Mouse (Mus musculus): ENCODE measurements at regions not wholly inside any gene's neighbourhood (a gene's known extent, or its start where the extent isn't known, plus 50 kb on each side); places are given as distances from the start of the nearest gene placed in this dataset.

DNA sequence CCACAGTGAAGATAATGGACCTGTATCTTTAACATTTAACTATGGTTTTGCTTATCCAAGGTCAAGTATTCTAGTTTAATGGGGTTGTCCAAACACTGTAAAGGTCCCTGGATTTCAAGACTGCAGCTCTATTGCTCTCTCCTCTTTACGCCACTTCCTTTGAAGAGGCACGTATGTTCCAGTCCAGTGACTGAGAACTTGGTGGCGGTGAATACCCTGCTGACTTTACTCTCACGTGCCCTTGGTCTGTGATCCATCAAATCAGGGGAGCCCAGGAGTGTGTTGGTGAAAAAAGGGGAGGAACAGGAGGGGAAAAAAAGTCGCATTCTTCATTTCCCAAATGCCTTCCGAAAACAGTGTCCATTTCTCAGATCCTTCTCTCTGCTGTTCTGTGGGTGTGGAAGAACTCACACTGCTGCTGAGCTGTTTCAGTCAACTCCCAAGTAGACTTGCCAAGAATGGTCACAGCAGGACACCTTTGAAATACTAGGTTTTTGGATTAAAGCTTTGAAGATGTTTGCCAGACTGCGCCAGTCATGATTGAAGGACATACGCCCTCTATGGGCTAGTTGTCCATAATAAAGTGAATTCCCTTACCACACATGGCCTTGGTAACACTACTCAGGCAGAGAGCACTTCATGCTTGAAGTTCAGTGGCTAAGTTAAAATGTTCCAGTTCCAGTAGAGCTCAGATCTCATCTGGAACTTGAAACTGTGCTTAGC lies 136.1 kb upstream of the Cdkn2b start:
- Histone ChIP-seq H3K27ac (replicated peaks; ENCODE audit: low read depth, low read length) (no peak overlapping the region), H3K9ac (ENCODE audit: low read depth, low read length) (no peak overlapping the region), H3K36me3 (ENCODE audit: control insufficient read depth, insufficient read depth, low read length) (no peaks in the 10 kb centered on the region), H3K4me3 (ENCODE audit: low read depth, low read length) (no peak overlapping the region), H3K4me1 (ENCODE audit: control insufficient read depth, insufficient read depth, low read length) (peaks cover 3% of the 10 kb centered on the region; the same call in 1 of the 2 replicates), H3K27me3 (replicated peaks; ENCODE audit: control insufficient read depth, insufficient read depth, low read length) (no peaks in the 10 kb centered on the region), H3K9me3 (ENCODE audit: control insufficient read depth, low read length) (no peaks in the 10 kb centered on the region), H3K4me2 (ENCODE audit: low read depth, low read length) (no peak overlapping the region)
- 65% methylated on average over 8 of the region's 8 CpGs for WGBS
- ATAC-seq (ENCODE audit: low read depth), result no peak
- DNase-seq (ENCODE audit: low spot score), result no peak

- H3K27me3 ChIP-seq (replicated peaks; ENCODE audit: control insufficient read depth, insufficient read depth, low read length), result no peaks in the 10 kb centered on the region
- ATAC-seq (ENCODE audit: low read depth) (no peak), DNase-seq (ENCODE audit: low spot score) (no peak)
- no peak overlapping the region for H3K4me2 ChIP-seq (ENCODE audit: low read depth, low read length)
- peaks cover 3% of the 10 kb centered on the region; the same call in 1 of the 2 replicates for H3K4me1 ChIP-seq (ENCODE audit: control insufficient read depth, insufficient read depth, low read length)
- no peaks in the 10 kb centered on the region for H3K36me3 ChIP-seq (ENCODE audit: control insufficient read depth, insufficient read depth, low read length)
- 52% methylated on average over 6 of the region's 6 CpGs for WGBS
- H3K9me3 ChIP-seq (ENCODE audit: control insufficient read depth, low read length), result no peaks in the 10 kb centered on the region
- H3K9ac ChIP-seq (ENCODE audit: low read depth, low read length), result no peak overlapping the region
- H3K4me3 ChIP-seq (ENCODE audit: low read depth, low read length), result no peak overlapping the region
- no peak overlapping the region for H3K27ac ChIP-seq (replicated peaks; ENCODE audit: low read depth, low read length)
Measured at GRCm38 (mm10) chr4:89446156-89446716, 135.4 kb upstream of the Cdkn2b start.

DNA sequence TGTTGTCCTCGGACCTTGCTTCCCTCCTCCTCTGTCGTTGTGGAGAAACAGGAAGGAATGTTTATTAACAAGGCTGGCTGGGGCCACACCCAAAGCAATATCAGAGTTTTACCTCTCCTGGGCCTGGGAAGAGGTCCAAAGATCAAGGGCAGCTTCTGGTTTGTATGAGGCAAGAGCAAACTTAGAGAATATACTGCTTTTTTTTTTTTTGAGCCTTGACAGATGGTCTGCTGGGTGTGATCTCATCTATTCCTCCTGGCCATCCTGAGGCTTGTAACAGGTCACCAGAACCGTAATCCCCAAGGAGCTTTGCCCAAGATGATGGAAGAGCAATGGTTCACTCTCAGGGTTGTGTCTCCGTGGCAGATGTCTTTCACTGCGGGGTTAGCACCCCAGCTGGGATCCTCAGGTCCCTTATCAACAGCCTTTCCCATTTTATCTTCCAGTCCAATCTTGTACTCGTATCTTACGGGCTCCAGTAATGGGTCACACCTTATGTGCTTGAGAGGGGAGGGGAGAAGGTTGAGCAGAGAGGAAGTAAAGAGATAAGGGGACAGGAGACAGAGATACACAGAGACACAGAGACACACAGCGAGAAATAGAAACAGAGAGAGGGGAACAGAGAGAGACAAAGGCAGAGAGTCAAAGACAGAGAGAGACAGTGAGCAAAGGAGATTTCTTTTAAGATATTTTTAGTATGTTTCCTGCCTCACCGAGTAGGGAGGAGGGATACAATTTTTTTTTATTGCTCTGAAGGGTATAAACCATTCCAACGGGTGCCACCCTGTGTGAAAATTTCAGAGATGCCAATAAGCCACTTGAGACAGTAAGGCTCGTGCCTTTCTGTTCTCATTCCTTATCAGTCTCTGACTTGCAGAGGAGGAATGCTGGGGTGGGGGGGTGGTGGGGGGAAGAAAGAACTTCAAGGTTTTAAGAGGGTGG lies 134.6 kb upstream of the Cdkn2b start:
- Histone ChIP-seq H3K36me3 (ENCODE audit: control insufficient read depth, insufficient read depth, low read length) (no peaks in the 10 kb centered on the region), H3K9me3 (ENCODE audit: control insufficient read depth, low read length) (no peaks in the 10 kb centered on the region), H3K4me2 (ENCODE audit: low read depth, low read length) (no peak overlapping the region), H3K4me1 (ENCODE audit: control insufficient read depth, insufficient read depth, low read length) (peaks cover 3% of the 10 kb centered on the region; the same call in 1 of the 2 replicates), H3K4me3 (ENCODE audit: low read depth, low read length) (no peak overlapping the region), H3K27me3 (replicated peaks; ENCODE audit: control insufficient read depth, insufficient read depth, low read length) (no peaks in the 10 kb centered on the region), H3K9ac (ENCODE audit: low read depth, low read length) (no peak overlapping the region), H3K27ac (replicated peaks; ENCODE audit: low read depth, low read length) (no peak overlapping the region)
- ATAC-seq (ENCODE audit: low read depth), result no peak
- 54% methylated on average over 11 of the region's 11 CpGs for WGBS
- no peak for DNase-seq (ENCODE audit: low spot score)

- DNase-seq (ENCODE audit: low spot score) (no peak), ATAC-seq (ENCODE audit: low read depth) (no peak)
- Histone ChIP-seq H3K36me3 (ENCODE audit: control insufficient read depth, insufficient read depth, low read length) (no peaks in the 10 kb centered on the region), H3K27ac (replicated peaks; ENCODE audit: low read depth, low read length) (no peak overlapping the region), H3K4me1 (ENCODE audit: control insufficient read depth, insufficient read depth, low read length) (peaks cover 3% of the 10 kb centered on the region; the same call in 1 of the 2 replicates), H3K9me3 (ENCODE audit: control insufficient read depth, low read length) (no peaks in the 10 kb centered on the region), H3K4me2 (ENCODE audit: low read depth, low read length) (no peak overlapping the region), H3K4me3 (ENCODE audit: low read depth, low read length) (no peak overlapping the region), H3K27me3 (replicated peaks; ENCODE audit: control insufficient read depth, insufficient read depth, low read length) (no peaks in the 10 kb centered on the region), H3K9ac (ENCODE audit: low read depth, low read length) (no peak overlapping the region)
- WGBS, result 62% methylated on average over 1 of the region's 1 CpGs
Measured at GRCm38 (mm10) chr4:89442526-89442925, 131.7 kb upstream of the Cdkn2b start.

GRCm38 (mm10) chr4:89440821-89441220 lies 130.0 kb upstream of the Cdkn2b start:
- Histone ChIP-seq H3K4me3 (ENCODE audit: low read depth, low read length) (no peak overlapping the region), H3K4me1 (ENCODE audit: control insufficient read depth, insufficient read depth, low read length) (no peaks in the 10 kb centered on the region), H3K9me3 (ENCODE audit: control insufficient read depth, low read length) (no peaks in the 10 kb centered on the region), H3K9ac (ENCODE audit: low read depth, low read length) (no peak overlapping the region), H3K36me3 (ENCODE audit: control insufficient read depth, insufficient read depth, low read length) (no peaks in the 10 kb centered on the region), H3K4me2 (ENCODE audit: low read depth, low read length) (no peak overlapping the region), H3K27ac (replicated peaks; ENCODE audit: low read depth, low read length) (no peak overlapping the region), H3K27me3 (replicated peaks; ENCODE audit: control insufficient read depth, insufficient read depth, low read length) (no peaks in the 10 kb centered on the region)
- 50% methylated on average over 3 of the region's 3 CpGs for WGBS
- DNase-seq (ENCODE audit: low spot score) (no peak), ATAC-seq (ENCODE audit: low read depth) (no peak)

- Histone ChIP-seq H3K4me3 (ENCODE audit: low read depth, low read length) (no peak overlapping the region), H3K27me3 (replicated peaks; ENCODE audit: control insufficient read depth, insufficient read depth, low read length) (no peaks in the 10 kb centered on the region), H3K36me3 (ENCODE audit: control insufficient read depth, insufficient read depth, low read length) (no peaks in the 10 kb centered on the region), H3K27ac (replicated peaks; ENCODE audit: low read depth, low read length) (no peak overlapping the region), H3K9me3 (ENCODE audit: control insufficient read depth, low read length) (no peaks in the 10 kb centered on the region), H3K9ac (ENCODE audit: low read depth, low read length) (no peak overlapping the region), H3K4me1 (ENCODE audit: control insufficient read depth, insufficient read depth, low read length) (no peaks in the 10 kb centered on the region), H3K4me2 (ENCODE audit: low read depth, low read length) (no peak overlapping the region)
- ATAC-seq (ENCODE audit: low read depth) (no peak), DNase-seq (ENCODE audit: low spot score) (no peak)
- 74% methylated on average over 4 of the region's 4 CpGs for WGBS
Measured at GRCm38 (mm10) chr4:89440326-89440725, 129.5 kb upstream of the Cdkn2b start.

DNA sequence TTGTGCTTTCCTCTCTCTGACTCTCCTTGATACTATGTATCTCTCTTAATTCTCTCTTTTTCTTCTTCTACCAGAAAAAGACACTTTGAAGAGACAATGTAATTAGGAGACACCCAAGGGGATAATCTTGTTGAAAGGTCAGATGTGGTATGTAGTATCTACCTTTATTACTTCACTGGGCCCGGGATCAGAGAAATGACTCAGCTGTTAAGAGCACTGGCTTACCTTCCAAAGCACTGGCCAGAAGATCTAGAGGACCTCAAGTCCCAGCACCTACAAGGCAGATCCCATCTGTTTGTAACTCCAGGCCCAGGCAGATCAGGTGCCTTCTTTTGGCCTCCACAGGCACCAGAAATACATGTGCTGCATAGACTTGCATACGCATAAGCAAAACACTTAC lies 127.8 kb upstream of the Cdkn2b start:
- Histone ChIP-seq H3K9me3 (ENCODE audit: control insufficient read depth, low read length) (no peaks in the 10 kb centered on the region), H3K4me2 (ENCODE audit: low read depth, low read length) (no peak overlapping the region), H3K27ac (replicated peaks; ENCODE audit: low read depth, low read length) (no peak overlapping the region), H3K4me1 (ENCODE audit: control insufficient read depth, insufficient read depth, low read length) (no peaks in the 10 kb centered on the region), H3K27me3 (replicated peaks; ENCODE audit: control insufficient read depth, insufficient read depth, low read length) (no peaks in the 10 kb centered on the region), H3K4me3 (ENCODE audit: low read depth, low read length) (no peak overlapping the region), H3K9ac (ENCODE audit: low read depth, low read length) (no peak overlapping the region), H3K36me3 (ENCODE audit: control insufficient read depth, insufficient read depth, low read length) (no peaks in the 10 kb centered on the region)
- 86% methylated on average over 2 of the region's 2 CpGs for whole genome bisulfite sequencing
- ATAC-seq (ENCODE audit: low read depth) (no peak), DNase-seq (ENCODE audit: low spot score) (no peak)

- H3K27me3 ChIP-seq (replicated peaks; ENCODE audit: control insufficient read depth, insufficient read depth, low read length), result no peaks in the 10 kb centered on the region
- H3K4me1 ChIP-seq (ENCODE audit: control insufficient read depth, insufficient read depth, low read length), result no peaks in the 10 kb centered on the region
- no peak overlapping the region for H3K4me2 ChIP-seq (ENCODE audit: low read depth, low read length)
- no peak overlapping the region for H3K27ac ChIP-seq (replicated peaks; ENCODE audit: low read depth, low read length)
- ATAC-seq (ENCODE audit: low read depth) (no peak), DNase-seq (ENCODE audit: low spot score) (no peak)
- no peak overlapping the region for H3K4me3 ChIP-seq (ENCODE audit: low read depth, low read length)
- H3K9me3 ChIP-seq (ENCODE audit: control insufficient read depth, low read length), result no peaks in the 10 kb centered on the region
- no peaks in the 10 kb centered on the region for H3K36me3 ChIP-seq (ENCODE audit: control insufficient read depth, insufficient read depth, low read length)
- H3K9ac ChIP-seq (ENCODE audit: low read depth, low read length), result no peak overlapping the region
- WGBS, result 85% methylated on average over 3 of the region's 3 CpGs
Measured at GRCm38 (mm10) chr4:89436764-89437163, 125.9 kb upstream of the Cdkn2b start.
